Mouse (Mus musculus) liver, embryonic 14.5 days (tissue): Measurements from ENCODE around the gene Prrx1. TPM values are rescaled to one million over a fixed set of nuclear protein-coding genes. Genes with fewer than 3 reads are reported as not detected.

Source experiments
- ATAC-seq: fragments of 200-750 bp; cut with Nextera tagmentation; 2 replicates; pipeline ENCODE4 v1.8.0; 2017; ENCODE audit warnings: moderate number of reproducible peaks, mild to moderate bottlenecking, moderate library complexity; ENCODE audit not compliant: insufficient read depth
- DNase-seq, 3 experiments: peaks; one replicate each; pipeline ENCODE4 v3.0.0-alpha.2; 2012 to 2013; ENCODE audit warnings: low read depth in 3 of 3, low spot score in 3 of 3
- H3K27ac ChIP-seq: fragments of 300-500 bp; sonication (generic); 2 replicates; pipeline ENCODE4 v1.5.1; 2014; ENCODE audit warnings: moderate library complexity, mild to moderate bottlenecking, control low read depth, inconsistent platforms
- H3K27me3 ChIP-seq: fragments of 300-500 bp; sonication (generic); 2 replicates; pipeline ENCODE4 v1.6.1; 2014; ENCODE audit warnings: mild to moderate bottlenecking, low read length, moderate library complexity; ENCODE audit not compliant: control insufficient read depth, insufficient read depth
- H3K36me3 ChIP-seq: fragments of 300-500 bp; sonication (generic); replicated peaks from 2 replicates; pipeline ENCODE4 v1.6.1; 2014; ENCODE audit warnings: low read depth; ENCODE audit not compliant: control insufficient read depth, insufficient read depth
- H3K4me1 ChIP-seq, 2 experiments: fragments of 200-500 bp in 1 of 2; fragments of 300-500 bp in 1 of 2; sonication (generic) in 1 of 2; replicated peaks; 2 replicates each; pipeline ENCODE4 v1.6.1; 2012 to 2014; ENCODE audit warnings: antibody characterized with exemption in 1 of 2, inconsistent platforms in 1 of 2, low read length in 1 of 2; ENCODE audit not compliant: control insufficient read depth in 2 of 2, insufficient read depth in 2 of 2
- H3K4me2 ChIP-seq: fragments of 300-500 bp; sonication (generic); 2 replicates; pipeline ENCODE4 v1.6.1; 2014; ENCODE audit warnings: low read depth, mild to moderate bottlenecking, control low read depth, moderate library complexity
- H3K4me3 ChIP-seq, 2 experiments: fragments of 200-500 bp in 1 of 2; fragments of 300-500 bp in 1 of 2; sonication (generic) in 1 of 2; 2 replicates each; pipeline ENCODE4 v1.5.1; 2012 to 2014; ENCODE audit warnings: low read depth in 2 of 2, low read length in 2 of 2, mild to moderate bottlenecking in 2 of 2, control low read depth in 1 of 2, inconsistent platforms in 1 of 2, moderate library complexity in 1 of 2; ENCODE audit not compliant: insufficient read depth in 1 of 2
- H3K9ac ChIP-seq: fragments of 300-500 bp; sonication (generic); replicated peaks from 2 replicates; pipeline ENCODE4 v1.6.1; 2014; ENCODE audit warnings: mild to moderate bottlenecking, control low read depth, moderate library complexity
- H3K9me3 ChIP-seq: fragments of 300-500 bp; sonication (generic); 2 replicates; pipeline ENCODE4 v1.6.1; 2016; ENCODE audit warnings: low read length, mixed read lengths; ENCODE audit not compliant: control insufficient read depth
- CTCF ChIP-seq: IDR thresholded peaks from 2 replicates; pipeline ENCODE4 v1.5.1; 2016; ENCODE audit warnings: antibody characterized with exemption, low read depth, control low read depth
- EP300 ChIP-seq: IDR thresholded peaks from 2 replicates; pipeline ENCODE4 v1.6.1; 2016; ENCODE audit warnings: antibody characterized with exemption, low read depth
- WGBS: fragments of 180-500 bp; shearing (Covaris S2); extraction: QIAGEN DNeasy Blood & Tissue Kit; methylation state at CpG from one replicate; pipeline ENCODE4 v1.1.7; 2014; ENCODE audit not compliant: insufficient replicate concordance; 5-methylcytosine and 5-hydroxymethylcytosine counted together
- polyA plus RNA-seq, 2 experiments: library from polyadenylated mRNA; depleted of rRNA in 1 of 2; stranded (reverse) in 1 of 2; unstranded in 1 of 2; fragments of >200 nt; fragmentation: Nextera tagmentation in 1 of 2; extraction: Ambion mirVana in 1 of 2; gene quantifications; 2 replicates each; pipeline versions ENCODE4 v1.2.1 to v1.2.3; 2012 to 2014

Prrx1 gene
- polyA plus RNA-seq, 2 experiments, result 0.13 to 0.23 TPM

GRCm38 (mm10) chr1:163281450-163282198 is 31.9 kb downstream of the Prrx1 start:
- Histone ChIP-seq H3K9me3 (no peaks in the 10 kb centered on the region), H3K4me1 (0 out of 4 replicates have a peak, but pooled peaks cover 0 to 3% of the 10 kb centered on the region in 2 experiments), H3K4me2 (no peak overlapping the region), H3K4me3 (no peak overlapping the region), H3K27me3 (no peaks in the 10 kb centered on the region), H3K9ac (no peak overlapping the region), H3K36me3 (no peaks in the 10 kb centered on the region), H3K27ac (no peak overlapping the region)
- DNase-seq (no peak), ATAC-seq (no peak)
- TF ChIP-seq CTCF, result no peak
- WGBS, result 42% methylated on average over 7 of the region's 7 CpGs

- no peak for TF ChIP-seq EP300
- no peak for TF ChIP-seq CTCF
- DNase-seq, result no peak
- WGBS, result 40% methylated on average over 2 of the region's 2 CpGs
Measured at GRCm38 (mm10) chr1:163280842-163281122, 32.7 kb downstream of the Prrx1 start.

GRCm38 (mm10) chr1:163280097-163280841 is 33.2 kb downstream of the Prrx1 start:
- no peak overlapping the region for H3K4me3 ChIP-seq
- TF ChIP-seq EP300, result no peak
- TF ChIP-seq CTCF, result no peak
- H3K27ac ChIP-seq, result no peak overlapping the region
- H3K27me3 ChIP-seq, result no peaks in the 10 kb centered on the region
- no peak for DNase-seq
- no peaks in the 10 kb centered on the region for H3K9me3 ChIP-seq
- ATAC-seq, result no peak
- H3K9ac ChIP-seq, result no peak overlapping the region
- H3K4me1 ChIP-seq, result 0 out of 4 replicates have a peak, but pooled peaks cover 0 to 3% of the 10 kb centered on the region in 2 experiments
- no peak overlapping the region for H3K4me2 ChIP-seq
- WGBS, result 59% methylated on average over 7 of the region's 7 CpGs
- H3K36me3 ChIP-seq, result no peaks in the 10 kb centered on the region

More at GRCm38 (mm10) chr1:163280842-163281122, 32.7 kb downstream of the Prrx1 start:
- no peak for ATAC-seq
- H3K27me3 ChIP-seq, result no peaks in the 10 kb centered on the region
- no peaks in the 10 kb centered on the region for H3K36me3 ChIP-seq
- H3K27ac ChIP-seq, result no peak overlapping the region
- H3K9ac ChIP-seq, result no peak overlapping the region
- no peaks in the 10 kb centered on the region for H3K9me3 ChIP-seq
- no peak overlapping the region for H3K4me3 ChIP-seq
- H3K4me1 ChIP-seq, result 0 out of 4 replicates have a peak, but pooled peaks cover 0 to 3% of the 10 kb centered on the region in 2 experiments
- H3K4me2 ChIP-seq, result no peak overlapping the region

- Histone ChIP-seq H3K36me3 (no peaks in the 10 kb centered on the region), H3K27ac (no peak overlapping the region), H3K9ac (no peak overlapping the region), H3K4me2 (no peak overlapping the region), H3K27me3 (no peaks in the 10 kb centered on the region), H3K9me3 (no peaks in the 10 kb centered on the region), H3K4me1 (no peaks in the 10 kb centered on the region), H3K4me3 (no peak overlapping the region)
- 63% methylated on average over 7 of the region's 7 CpGs for WGBS
- no peak for ATAC-seq
- DNase-seq, result no peak
- no peak for TF ChIP-seq EP300
- no peak for TF ChIP-seq CTCF
Measured at GRCm38 (mm10) chr1:163277069-163277468, 36.4 kb downstream of the Prrx1 start.

- Histone ChIP-seq H3K9ac (no peak overlapping the region), H3K4me1 (no peaks in the 10 kb centered on the region), H3K4me3 (no peak overlapping the region), H3K9me3 (no peaks in the 10 kb centered on the region), H3K27me3 (no peaks in the 10 kb centered on the region), H3K27ac (no peak overlapping the region), H3K36me3 (no peaks in the 10 kb centered on the region), H3K4me2 (no peak overlapping the region)
- TF ChIP-seq CTCF (no peak), EP300 (no peak)
- 57% methylated on average over 3 of the region's 3 CpGs for WGBS
- ATAC-seq, result no peak
- no peak for DNase-seq
Measured at GRCm38 (mm10) chr1:163274919-163275318, 38.6 kb downstream of the Prrx1 start.
